Mouse (Mus musculus): ENCODE data around the gene Mthfsd.
A peak's percentile ranks its signal among the peaks of the same experiment; 100 is the strongest.

The Mthfsd gene

GRCm38 (mm10) chr8:121088871-121089630 is 19.1 kb downstream of the Mthfsd start:
- DNase-seq (ENCODE audit: low spot score) = no peak

DNA sequence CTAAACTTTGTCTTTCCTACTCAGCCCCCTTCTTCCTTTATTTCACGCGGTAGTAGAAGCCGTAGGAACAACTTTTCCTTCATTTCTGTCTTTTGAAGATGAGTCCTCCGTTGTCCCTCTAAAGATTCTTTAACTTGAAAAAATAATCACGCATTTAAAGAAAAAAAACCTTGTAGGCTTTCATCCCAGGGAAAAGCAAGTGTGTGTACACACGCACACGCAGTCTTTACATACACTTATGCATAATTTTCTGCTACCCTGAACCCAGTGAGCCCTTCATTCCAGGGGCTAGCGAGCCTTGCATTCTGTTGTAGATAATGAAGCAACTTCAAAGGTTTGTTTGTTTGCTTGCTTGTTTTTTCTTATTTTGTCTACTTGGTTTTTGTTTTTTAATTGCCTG is 19.9 kb downstream of the Mthfsd start:
- no peak for DNase-seq (ENCODE audit: low spot score)

- no peak for DNase-seq (ENCODE audit: low spot score)
Observed at GRCm38 (mm10) chr8:121086004-121086900, 21.9 kb downstream of the Mthfsd start.

- no peak for DNase-seq (ENCODE audit: low spot score)
Observed at GRCm38 (mm10) chr8:121085561-121085960, 22.6 kb downstream of the Mthfsd start.

DNA sequence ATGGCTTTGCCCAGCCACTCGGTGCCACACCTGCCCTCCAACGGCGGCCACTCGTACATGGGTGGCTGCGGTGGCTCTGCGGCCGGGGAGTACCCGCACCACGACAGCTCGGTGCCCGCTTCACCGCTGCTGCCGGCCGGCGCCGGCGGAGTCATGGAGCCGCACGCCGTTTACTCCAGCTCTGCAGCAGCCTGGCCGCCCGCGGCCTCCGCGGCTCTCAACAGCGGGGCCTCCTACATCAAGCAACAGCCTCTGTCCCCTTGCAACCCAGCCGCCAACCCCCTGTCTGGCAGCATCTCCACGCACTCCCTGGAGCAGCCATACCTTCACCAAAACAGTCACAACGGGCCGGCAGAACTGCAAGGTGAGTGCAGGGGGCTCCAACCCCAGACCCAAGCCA is 23.2 kb downstream of the Mthfsd start:
- no peak for DNase-seq (ENCODE audit: low spot score)

DNA sequence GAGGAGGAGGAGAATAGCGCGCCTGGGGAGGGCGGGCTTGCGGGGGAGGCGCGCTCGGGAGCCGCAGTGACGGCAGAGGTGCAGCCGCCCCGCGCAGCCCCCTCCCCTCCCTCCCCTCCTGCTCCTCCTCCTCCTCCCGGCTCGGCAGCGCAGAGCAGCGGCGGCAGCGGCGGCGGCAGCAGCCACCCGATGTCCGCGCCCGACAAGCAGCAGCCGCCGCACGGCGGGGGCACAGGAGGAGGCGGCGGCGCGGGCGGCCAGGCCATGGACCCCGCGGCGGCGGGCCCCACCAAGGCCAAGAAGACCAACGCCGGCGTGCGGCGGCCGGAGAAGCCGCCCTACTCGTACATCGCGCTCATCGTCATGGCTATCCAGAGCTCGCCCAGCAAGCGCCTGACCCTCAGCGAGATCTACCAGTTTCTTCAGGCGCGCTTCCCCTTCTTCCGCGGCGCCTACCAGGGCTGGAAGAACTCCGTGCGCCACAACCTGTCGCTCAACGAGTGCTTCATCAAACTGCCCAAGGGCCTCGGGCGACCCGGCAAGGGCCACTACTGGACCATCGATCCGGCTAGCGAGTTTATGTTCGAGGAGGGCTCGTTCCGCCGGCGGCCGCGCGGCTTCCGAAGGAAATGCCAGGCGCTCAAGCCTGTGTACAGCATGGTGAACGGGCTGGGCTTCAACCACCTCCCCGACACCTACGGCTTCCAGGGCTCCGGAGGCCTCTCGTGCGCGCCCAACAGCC is 23.8 kb downstream of the Mthfsd start, which contains the start of gene Foxf1:
Gene Foxf1 (plus strand): TSS at position 177 of the 742 bp plus-strand sequence.
- peak; percentile 64 for DNase-seq (ENCODE audit: low spot score)

DNA sequence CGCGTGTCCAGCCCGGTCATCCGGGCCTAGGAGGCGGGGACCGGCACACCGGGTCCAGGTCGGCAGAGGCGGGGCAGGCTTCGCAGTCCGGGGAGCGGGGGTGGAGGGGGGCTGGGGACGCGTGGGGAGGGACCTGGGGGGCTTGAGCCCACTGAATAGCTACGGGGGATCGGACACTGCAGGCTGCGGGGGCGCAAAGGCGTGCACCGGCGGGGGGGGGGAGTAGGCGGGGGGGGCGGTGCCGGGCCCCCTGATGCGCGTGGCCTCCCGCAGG is 24.3 kb downstream of the Mthfsd start:
- no peak for DNase-seq (ENCODE audit: low spot score)

GRCm38 (mm10) chr8:121083093-121083935 is 24.9 kb downstream of the Mthfsd start:
- peak; percentile 77 for DNase-seq (ENCODE audit: low spot score)

DNA sequence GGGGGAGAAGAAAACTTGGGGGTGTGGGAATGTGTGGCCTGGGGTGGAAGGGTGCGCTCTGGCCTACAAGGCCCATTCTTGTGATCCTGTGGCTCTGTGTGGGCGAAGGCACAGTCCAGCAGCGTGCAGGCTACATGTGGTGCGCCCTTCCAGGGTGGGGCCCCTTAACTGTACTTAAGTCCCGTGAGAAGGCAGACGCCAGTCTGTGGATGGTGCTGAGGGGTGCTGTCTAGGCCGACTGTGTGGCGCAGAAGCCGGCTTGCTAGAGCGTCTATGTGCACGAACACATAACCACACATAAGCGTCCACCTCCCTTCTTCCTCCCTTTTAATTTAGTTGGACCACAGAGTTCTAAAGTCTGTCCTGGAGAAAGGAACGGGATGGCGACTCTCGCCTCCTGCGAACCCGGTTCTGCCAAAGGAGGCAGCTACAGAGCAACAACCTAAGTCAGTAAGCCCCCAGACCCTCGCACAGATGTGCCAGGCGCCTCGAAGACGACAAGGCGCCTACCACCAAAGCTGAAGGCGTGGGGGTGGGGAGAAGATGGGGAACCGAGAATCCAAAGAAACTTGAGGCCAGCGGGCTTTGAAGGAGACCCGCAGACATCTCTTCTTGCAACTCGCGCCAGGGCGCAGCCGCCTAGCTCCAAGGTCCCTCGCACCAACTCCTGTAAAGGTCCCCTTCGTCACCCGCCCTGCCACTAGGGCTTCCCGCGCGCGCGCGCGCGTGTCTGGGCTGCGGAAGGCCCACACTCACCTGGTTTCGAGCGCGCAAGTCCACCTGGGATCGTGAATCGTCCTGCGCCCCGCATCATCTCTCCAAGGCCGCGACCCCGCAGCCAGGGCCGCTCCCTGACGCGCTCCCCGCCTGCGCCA is 25.7 kb downstream of the Mthfsd start:
- no peak for DNase-seq (ENCODE audit: low spot score)

DNA sequence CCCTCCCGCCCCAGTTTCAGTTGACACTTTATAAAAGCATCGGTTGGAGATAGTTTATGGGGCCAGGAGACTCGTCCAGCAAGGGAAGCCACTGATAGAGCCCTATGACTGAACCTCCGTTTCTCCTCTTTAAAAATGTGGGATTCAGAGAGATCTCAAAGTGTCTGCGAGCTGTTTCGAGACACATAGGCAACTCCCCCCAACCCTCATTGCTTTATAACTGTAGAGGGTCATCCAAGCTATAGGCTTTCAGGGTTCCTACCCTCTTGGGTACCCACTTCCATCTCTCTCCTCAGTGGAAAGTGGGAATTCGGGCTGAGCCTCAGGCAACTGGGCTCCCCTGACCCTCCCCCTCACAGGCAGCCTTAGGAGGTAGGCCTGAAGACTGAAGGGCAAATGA is 26.8 kb downstream of the Mthfsd start:
- DNase-seq (ENCODE audit: low spot score) = no peak

GRCm38 (mm10) chr8:121080361-121081090 is 27.7 kb downstream of the Mthfsd start:
- DNase-seq (ENCODE audit: low spot score) = no peak

- DNase-seq (ENCODE audit: low spot score) = no peak
Observed at GRCm38 (mm10) chr8:121079944-121080343, 28.2 kb downstream of the Mthfsd start.

DNA sequence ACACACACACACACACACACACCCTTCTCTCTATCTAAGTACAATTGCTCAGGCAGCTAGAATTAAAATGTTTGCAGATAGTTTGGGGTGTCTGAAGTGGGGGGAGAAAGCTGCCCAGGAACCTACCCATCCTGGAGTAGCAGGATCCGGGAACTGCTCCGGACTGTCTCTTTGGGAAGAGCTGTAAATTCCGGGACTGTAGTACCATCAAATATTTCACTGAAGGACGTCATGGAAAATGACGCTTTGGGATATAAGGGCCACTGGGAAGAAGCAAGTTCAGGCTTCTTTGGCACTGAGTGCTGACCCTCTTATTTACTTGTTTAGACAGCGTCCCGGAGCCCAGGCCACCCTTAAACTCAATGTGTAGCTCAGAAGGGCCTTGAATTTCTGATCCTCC is 29.0 kb downstream of the Mthfsd start:
- no peak for DNase-seq (ENCODE audit: low spot score)

DNA sequence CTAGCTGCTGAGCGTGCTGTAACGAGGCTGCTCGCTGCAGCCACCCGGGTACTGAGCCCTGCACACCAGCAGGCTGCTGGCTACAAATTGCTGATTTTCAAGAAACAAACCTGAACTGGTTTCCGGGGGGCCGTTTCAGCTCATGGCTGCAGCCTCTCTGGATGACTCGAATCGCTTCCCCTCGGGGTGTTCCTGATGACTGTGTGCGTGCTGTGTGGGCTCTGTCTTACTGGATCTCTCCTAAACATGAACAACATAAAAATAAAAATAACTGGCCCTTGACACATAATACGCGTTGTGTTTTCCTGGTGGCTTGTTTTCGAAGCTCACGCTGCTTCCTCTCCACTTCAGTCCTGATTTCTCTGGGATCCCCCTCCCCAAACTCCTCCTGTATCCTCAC is 29.5 kb downstream of the Mthfsd start:
- no peak for DNase-seq (ENCODE audit: low spot score)

GRCm38 (mm10) chr8:121076555-121076954 is 31.6 kb downstream of the Mthfsd start:
- DNase-seq (ENCODE audit: low spot score) = no peak

DNA sequence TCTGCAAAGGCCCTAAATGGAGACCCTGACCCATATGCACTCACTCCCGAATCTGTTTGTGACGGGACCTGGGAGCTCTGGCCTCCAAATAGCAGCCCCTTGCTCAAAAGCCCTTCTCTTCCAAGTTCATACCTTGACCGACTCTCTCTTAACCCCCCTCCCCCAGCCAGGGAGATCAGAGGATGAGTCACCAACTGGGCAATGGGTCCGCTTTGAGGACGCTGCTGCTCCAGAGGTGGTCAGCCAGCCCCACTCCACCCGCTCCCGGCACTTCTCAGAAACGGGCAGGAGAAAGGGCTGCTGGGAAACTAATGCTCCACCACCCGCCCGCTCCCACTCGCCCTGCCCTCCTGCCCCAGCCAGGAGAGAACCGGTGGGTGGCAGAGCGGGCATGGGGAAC is 32.3 kb downstream of the Mthfsd start:
- no peak for DNase-seq (ENCODE audit: low spot score)

- DNase-seq (ENCODE audit: low spot score) = no peak
Observed at GRCm38 (mm10) chr8:121074848-121075145, 33.4 kb downstream of the Mthfsd start.

GRCm38 (mm10) chr8:121074108-121074847 is 33.9 kb downstream of the Mthfsd start:
- no peak for DNase-seq (ENCODE audit: low spot score)

Data from urinary bladder, postnatal 14 days (tissue).